Mouse (Mus musculus) mouse trophoblast stem cell (cell line): ENCODE data around the gene D11Wsu47e.

Experiments used
- in situ Hi-C, 2 experiments: fragments of 300-500 bp; cut with MseI, MboI; formaldehyde crosslinking; loops; 2 replicates in 1 of 2; 3 replicates in 1 of 2; pipeline ENCODE4 v1.15.1; 2025

D11Wsu47e gene

GRCm38 (mm10) chr11:113735151-113735550, 50.9 kb downstream of the D11Wsu47e start:
- in situ Hi-C loops = no loop called here

- in situ Hi-C loops = no loop called here
Observed at GRCm38 (mm10) chr11:113736848-113737552, 52.8 kb downstream of the D11Wsu47e start.

- in situ Hi-C loops = no loop called here
Observed at GRCm38 (mm10) chr11:113737553-113737854, 53.3 kb downstream of the D11Wsu47e start.

GRCm38 (mm10) chr11:113737912-113738311, 53.7 kb downstream of the D11Wsu47e start:
- in situ Hi-C loops = no loop called here

- in situ Hi-C loops = no loop called here
Observed at GRCm38 (mm10) chr11:113739213-113739612, 55.0 kb downstream of the D11Wsu47e start.

- in situ Hi-C loops = no loop called here
Observed at GRCm38 (mm10) chr11:113740100-113740499, 55.9 kb downstream of the D11Wsu47e start.

- in situ Hi-C loops = no loop called here
Observed at GRCm38 (mm10) chr11:113742998-113743397, 58.8 kb downstream of the D11Wsu47e start.
